Mouse (Mus musculus): ENCODE measurements around the gene Cad. TPM values are rescaled to one million over a fixed set of nuclear protein-coding genes. Genes with fewer than 3 reads are reported as not detected.

The Cad gene
- polyA plus RNA-seq, 1 experiment from 2014 or later: 13.3 TPM

DNA sequence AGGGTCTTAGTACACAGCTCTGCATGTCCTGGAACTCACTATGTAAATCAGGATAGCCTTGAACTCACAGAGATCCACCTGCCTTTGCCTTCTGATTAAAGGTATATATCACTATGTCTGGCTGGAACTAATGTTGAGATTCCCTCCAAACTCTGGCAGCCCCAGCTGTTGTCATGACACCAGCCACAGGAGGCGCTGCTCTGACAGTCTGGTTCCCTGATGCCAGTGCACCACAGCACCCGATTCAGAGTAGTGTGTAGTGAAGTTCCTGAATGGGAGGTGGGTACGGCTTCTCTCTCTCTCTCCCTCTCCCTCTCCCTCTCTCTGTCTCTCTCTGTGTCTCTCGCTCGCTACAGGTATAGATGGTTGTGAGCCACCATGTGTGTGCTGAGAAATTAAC lies 27.8 kb downstream of the Cad start:
- no peaks in the 10 kb centered on the region for H3K27me3 ChIP-seq (ENCODE audit: control insufficient read depth, insufficient read depth, low read length)
- WGBS: 7% methylated on average over 5 of the region's 5 CpGs
- 0 out of 4 replicates have a peak overlapping the region, but pooled peaks of 1 of the 2 experiments have one; percentile 11 for H3K4me3 ChIP-seq (ENCODE audit: control insufficient read depth in 1 of 2, insufficient read depth in 1 of 2, low read depth in 1 of 2, low read length in 2 of 2)
- H3K9me3 ChIP-seq (ENCODE audit: control insufficient read depth, low read length): no peaks in the 10 kb centered on the region
- peaks cover 18% of the 10 kb centered on the region for H3K36me3 ChIP-seq (ENCODE audit: control insufficient read depth, insufficient read depth, low read length)
- peaks cover 17 to 28% of the 10 kb centered on the region in 2 experiments for H3K4me1 ChIP-seq (ENCODE audit: control insufficient read depth in 2 of 2, insufficient read depth in 2 of 2, low read length in 2 of 2)
- H3K9ac ChIP-seq (ENCODE audit: low read length): peak overlapping the region; percentile 4; the same call in 1 of the 2 replicates
- H3K4me2 ChIP-seq (ENCODE audit: low read length): peak overlapping the region; percentile 52
- 0 out of 4 replicates have a peak overlapping the region, but pooled peaks of 1 of the 2 experiments have one; percentile 66 for H3K27ac ChIP-seq (replicated peaks in 1 of 2; ENCODE audit: control insufficient read depth in 1 of 2, insufficient read depth in 1 of 2, low read depth in 2 of 2, low read length in 2 of 2)
- ATAC-seq (ENCODE audit: insufficient number of reproducible peaks, insufficient read depth, low FRiP score, low read depth): no peak

DNA sequence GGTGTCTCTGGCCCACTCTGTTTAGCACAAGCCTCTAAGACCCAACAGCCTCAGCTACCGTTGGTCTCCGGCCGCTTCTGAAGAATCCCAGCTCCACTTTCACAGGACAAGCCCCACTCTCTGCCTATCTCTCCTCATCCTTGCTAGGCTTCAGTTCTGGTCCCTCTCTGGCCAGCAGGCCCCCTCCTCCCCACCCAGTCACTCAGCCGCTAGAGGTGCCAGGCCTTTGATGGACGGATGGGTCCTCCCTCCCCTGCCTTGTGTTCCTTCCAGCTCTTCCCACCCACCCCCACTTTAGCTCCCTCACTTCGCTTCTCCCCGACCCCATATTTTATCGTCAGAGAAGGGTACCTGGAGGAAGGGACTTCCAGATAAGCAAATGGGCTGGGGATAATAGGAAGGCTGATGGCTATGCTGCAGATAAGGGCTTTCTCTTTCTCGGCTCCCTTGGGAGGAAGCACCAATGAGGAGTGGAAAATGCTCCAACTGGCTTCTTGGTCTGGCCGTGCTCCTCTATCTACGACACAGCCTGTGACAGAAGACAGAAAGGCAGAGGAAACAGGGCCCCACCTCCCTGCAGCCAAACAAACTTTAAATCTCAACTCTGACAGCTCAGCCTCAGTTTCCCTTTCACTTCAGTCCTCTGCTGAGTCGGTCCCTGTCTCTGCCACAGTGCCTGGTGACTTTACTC lies 28.5 kb downstream of the Cad start:
- Histone ChIP-seq H3K4me1 (ENCODE audit: control insufficient read depth in 2 of 2, insufficient read depth in 2 of 2, low read length in 2 of 2) (peaks cover 17 to 28% of the 10 kb centered on the region in 2 experiments), H3K4me3 (ENCODE audit: control insufficient read depth in 1 of 2, insufficient read depth in 1 of 2, low read depth in 1 of 2, low read length in 2 of 2) (peak overlapping the region; percentile 5 to 11; a peak in 2 of 4 replicates), H3K27ac (replicated peaks in 1 of 2; ENCODE audit: control insufficient read depth in 1 of 2, insufficient read depth in 1 of 2, low read depth in 2 of 2, low read length in 2 of 2) (peak overlapping the region; percentile 30 to 66), H3K9me3 (ENCODE audit: control insufficient read depth, low read length) (no peaks in the 10 kb centered on the region), H3K27me3 (ENCODE audit: control insufficient read depth, insufficient read depth, low read length) (peaks cover 5% of the 10 kb centered on the region; the same call in 1 of the 2 replicates), H3K9ac (ENCODE audit: low read length) (peak overlapping the region; percentile 30; the same call in 1 of the 2 replicates), H3K36me3 (ENCODE audit: control insufficient read depth, insufficient read depth, low read length) (peaks cover 11% of the 10 kb centered on the region), H3K4me2 (ENCODE audit: low read length) (peak overlapping the region; percentile 52)
- peak; percentile 48; the same call in 1 of the 2 replicates for ATAC-seq (ENCODE audit: insufficient number of reproducible peaks, insufficient read depth, low FRiP score, low read depth)
- 5% methylated on average over 12 of the region's 12 CpGs for WGBS

GRCm38 (mm10) chr5:31083949-31084348 lies 29.4 kb downstream of the Cad start:
- Histone ChIP-seq H3K4me3 (ENCODE audit: control insufficient read depth in 1 of 2, insufficient read depth in 1 of 2, low read depth in 1 of 2, low read length in 2 of 2) (no peak overlapping the region), H3K27ac (replicated peaks in 1 of 2; ENCODE audit: control insufficient read depth in 1 of 2, insufficient read depth in 1 of 2, low read depth in 2 of 2, low read length in 2 of 2) (peak overlapping the region in 1 of 2 experiments; percentile 37; a peak in 1 of 4 replicates), H3K9ac (ENCODE audit: low read length) (no peak overlapping the region)

DNA sequence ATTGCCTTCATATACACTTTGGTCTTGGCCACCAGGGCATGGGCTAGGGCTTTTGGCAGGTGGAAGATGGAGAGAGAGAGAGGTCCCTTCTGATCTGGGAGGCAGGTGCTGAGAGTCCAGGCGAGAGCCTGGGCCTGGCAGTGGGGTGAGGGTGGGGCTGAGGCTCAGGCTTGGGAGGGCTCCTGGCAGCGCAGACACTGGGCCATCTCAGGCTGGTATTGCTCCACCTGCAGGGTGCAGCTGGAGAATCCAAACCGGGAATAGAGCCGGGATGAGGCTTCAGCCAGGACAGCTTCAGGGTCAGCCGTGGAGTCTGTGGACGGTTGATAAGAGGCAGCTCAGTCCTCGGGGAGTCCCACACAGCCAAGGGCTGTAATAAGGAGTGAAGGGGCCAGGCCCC lies 32.0 kb downstream of the Cad start:
- Histone ChIP-seq H3K4me3 (ENCODE audit: control insufficient read depth in 1 of 2, insufficient read depth in 1 of 2, low read depth in 1 of 2, low read length in 2 of 2) (no peak overlapping the region), H3K36me3 (ENCODE audit: control insufficient read depth, insufficient read depth, low read length) (no peaks in the 10 kb centered on the region), H3K9ac (ENCODE audit: low read length) (no peak overlapping the region), H3K4me2 (ENCODE audit: low read length) (no peak overlapping the region), H3K9me3 (ENCODE audit: control insufficient read depth, low read length) (no peaks in the 10 kb centered on the region), H3K27me3 (ENCODE audit: control insufficient read depth, insufficient read depth, low read length) (peaks cover 40% of the 10 kb centered on the region), H3K27ac (replicated peaks in 1 of 2; ENCODE audit: control insufficient read depth in 1 of 2, insufficient read depth in 1 of 2, low read depth in 2 of 2, low read length in 2 of 2) (no peak overlapping the region), H3K4me1 (ENCODE audit: control insufficient read depth in 2 of 2, insufficient read depth in 2 of 2, low read length in 2 of 2) (peaks cover 17 to 28% of the 10 kb centered on the region in 2 experiments)
- WGBS: 24% methylated on average over 7 of the region's 7 CpGs
- no peak for ATAC-seq (ENCODE audit: insufficient number of reproducible peaks, insufficient read depth, low FRiP score, low read depth)

More at GRCm38 (mm10) chr5:31083949-31084348, 29.4 kb downstream of the Cad start:
- Histone ChIP-seq H3K9me3 (ENCODE audit: control insufficient read depth, low read length) (no peaks in the 10 kb centered on the region), H3K27me3 (ENCODE audit: control insufficient read depth, insufficient read depth, low read length) (peaks cover 13% of the 10 kb centered on the region), H3K4me1 (ENCODE audit: control insufficient read depth in 2 of 2, insufficient read depth in 2 of 2, low read length in 2 of 2) (peaks cover 17 to 28% of the 10 kb centered on the region in 2 experiments), H3K4me2 (ENCODE audit: low read length) (peak overlapping the region; percentile 52), H3K36me3 (ENCODE audit: control insufficient read depth, insufficient read depth, low read length) (peaks cover 2% of the 10 kb centered on the region; the same call in 1 of the 2 replicates)
- peak; percentile 38; the same call in 1 of the 2 replicates for ATAC-seq (ENCODE audit: insufficient number of reproducible peaks, insufficient read depth, low FRiP score, low read depth)
- 4% methylated on average over 8 of the region's 8 CpGs for WGBS

GRCm38 (mm10) chr5:31087131-31087530 lies 32.6 kb downstream of the Cad start:
- H3K4me3 ChIP-seq (ENCODE audit: control insufficient read depth in 1 of 2, insufficient read depth in 1 of 2, low read depth in 1 of 2, low read length in 2 of 2): no peak overlapping the region
- H3K4me1 ChIP-seq (ENCODE audit: control insufficient read depth in 2 of 2, insufficient read depth in 2 of 2, low read length in 2 of 2): peaks cover 17 to 25% of the 10 kb centered on the region in 2 experiments
- H3K9ac ChIP-seq (ENCODE audit: low read length): no peak overlapping the region
- H3K4me2 ChIP-seq (ENCODE audit: low read length): no peak overlapping the region
- no peak overlapping the region for H3K27ac ChIP-seq (replicated peaks in 1 of 2; ENCODE audit: control insufficient read depth in 1 of 2, insufficient read depth in 1 of 2, low read depth in 2 of 2, low read length in 2 of 2)
- H3K27me3 ChIP-seq (ENCODE audit: control insufficient read depth, insufficient read depth, low read length): peaks cover 45% of the 10 kb centered on the region
- ATAC-seq (ENCODE audit: insufficient number of reproducible peaks, insufficient read depth, low FRiP score, low read depth): no peak
- H3K9me3 ChIP-seq (ENCODE audit: control insufficient read depth, low read length): no peaks in the 10 kb centered on the region
- 64% methylated on average over 2 of the region's 2 CpGs for whole genome bisulfite sequencing
- no peaks in the 10 kb centered on the region for H3K36me3 ChIP-seq (ENCODE audit: control insufficient read depth, insufficient read depth, low read length)

GRCm38 (mm10) chr5:31092231-31092975 lies 37.8 kb downstream of the Cad start:
- no peak; the same call in 1 of the 2 replicates for ATAC-seq (ENCODE audit: insufficient number of reproducible peaks, insufficient read depth, low FRiP score, low read depth)
- Histone ChIP-seq H3K27ac (replicated peaks in 1 of 2; ENCODE audit: control insufficient read depth in 1 of 2, insufficient read depth in 1 of 2, low read depth in 2 of 2, low read length in 2 of 2) (no peak overlapping the region), H3K27me3 (ENCODE audit: control insufficient read depth, insufficient read depth, low read length) (peaks cover 95% of the 10 kb centered on the region), H3K9me3 (ENCODE audit: control insufficient read depth, low read length) (no peaks in the 10 kb centered on the region), H3K4me3 (ENCODE audit: control insufficient read depth in 1 of 2, insufficient read depth in 1 of 2, low read depth in 1 of 2, low read length in 2 of 2) (peak overlapping the region; percentile 31 to 41), H3K9ac (ENCODE audit: low read length) (0 out of 2 replicates have a peak overlapping the region, but pooled peaks have one; percentile 21), H3K36me3 (ENCODE audit: control insufficient read depth, insufficient read depth, low read length) (no peaks in the 10 kb centered on the region), H3K4me1 (ENCODE audit: control insufficient read depth in 2 of 2, insufficient read depth in 2 of 2, low read length in 2 of 2) (peaks cover 16 to 31% of the 10 kb centered on the region in 2 experiments), H3K4me2 (ENCODE audit: low read length) (peak overlapping the region; percentile 75)
- 4% methylated on average over 45 of the region's 53 CpGs for WGBS
